Mouse (Mus musculus) retina, embryonic 14.5 days (tissue): Measurements from ENCODE around the gene Itga3.
"Not testable (repeated sequence)": the region's sequence is repeated elsewhere in the genome, so short reads cannot be mapped to it uniquely, and the experiment has no call there.

Source experiments
- DNase-seq: peaks from one replicate; pipeline ENCODE4 v3.0.0-alpha.2; 2015; ENCODE audit warnings: low spot score

Itga3 gene

DNA sequence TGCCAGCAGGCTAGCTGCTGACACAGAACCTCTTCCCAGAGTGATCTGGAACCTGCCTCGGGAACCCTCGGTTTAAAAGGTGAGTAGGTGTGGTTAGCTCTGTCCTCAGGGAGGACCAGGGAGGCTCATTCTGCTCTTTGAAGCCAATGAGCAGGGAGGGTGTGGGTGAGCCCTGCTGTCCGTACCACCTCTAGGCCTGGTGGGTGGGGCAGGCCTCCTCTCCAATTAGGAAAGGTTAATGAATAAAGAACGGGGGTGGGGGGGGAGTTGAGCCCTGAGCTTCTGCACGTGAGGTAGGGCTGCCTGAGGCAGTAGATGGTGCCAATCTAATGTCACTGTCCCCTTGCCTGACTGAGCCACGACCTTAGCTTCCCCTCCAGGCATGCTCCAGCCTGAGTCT is 43.7 kb downstream of the Itga3 start:
- DNase-seq, result no peak

GRCm38 (mm10) chr11:95027850-95028470 is 48.6 kb downstream of the Itga3 start:
- DNase-seq, result peak; percentile 55

DNA sequence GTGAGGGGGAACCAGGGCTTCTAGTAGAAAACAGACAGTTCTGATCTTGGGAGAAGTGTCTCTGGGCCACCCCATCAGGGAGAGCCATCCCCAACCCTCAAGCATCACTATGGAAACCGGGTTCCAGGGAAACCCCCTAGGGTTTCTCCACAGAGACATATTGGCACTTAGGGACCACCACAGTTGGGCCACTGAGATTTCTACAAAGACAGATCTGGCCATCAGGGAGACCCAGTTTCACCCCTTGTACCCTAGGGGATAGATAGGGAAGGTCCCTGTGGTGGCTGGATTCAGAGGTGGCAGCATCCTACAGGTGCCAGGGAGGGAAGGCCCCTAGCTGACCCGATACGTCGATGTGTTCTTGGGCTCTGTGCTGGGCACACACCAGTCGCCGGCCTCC is 49.8 kb downstream of the Itga3 start:
- no peak for DNase-seq

DNA sequence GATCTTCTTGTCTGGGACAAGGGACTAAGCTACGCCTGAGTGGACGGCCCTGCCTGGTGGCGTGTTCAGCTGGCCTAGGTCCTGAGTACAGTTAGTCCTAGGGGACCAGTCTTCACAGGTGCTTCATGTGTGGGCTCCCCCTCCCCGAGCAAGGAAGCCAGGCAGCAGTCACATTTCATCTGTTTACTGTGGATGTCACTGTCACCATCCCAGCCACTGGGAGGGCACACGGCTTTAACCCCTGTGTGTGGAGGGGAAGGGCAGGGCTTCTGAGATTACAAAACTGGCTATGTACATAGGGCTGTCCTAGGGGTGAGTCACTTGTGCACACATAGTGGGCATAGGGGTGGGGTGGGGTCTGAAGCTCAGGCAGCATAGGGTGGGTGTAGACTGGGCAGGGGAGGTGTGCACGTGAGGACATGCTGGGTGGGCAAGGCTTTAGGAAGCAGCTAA is 50.5 kb downstream of the Itga3 start:
- no peak for DNase-seq

- DNase-seq, result no peak
These were observed 51.2 kb downstream of the Itga3 start for GRCm38 (mm10) chr11:95025227-95026012.

DNA sequence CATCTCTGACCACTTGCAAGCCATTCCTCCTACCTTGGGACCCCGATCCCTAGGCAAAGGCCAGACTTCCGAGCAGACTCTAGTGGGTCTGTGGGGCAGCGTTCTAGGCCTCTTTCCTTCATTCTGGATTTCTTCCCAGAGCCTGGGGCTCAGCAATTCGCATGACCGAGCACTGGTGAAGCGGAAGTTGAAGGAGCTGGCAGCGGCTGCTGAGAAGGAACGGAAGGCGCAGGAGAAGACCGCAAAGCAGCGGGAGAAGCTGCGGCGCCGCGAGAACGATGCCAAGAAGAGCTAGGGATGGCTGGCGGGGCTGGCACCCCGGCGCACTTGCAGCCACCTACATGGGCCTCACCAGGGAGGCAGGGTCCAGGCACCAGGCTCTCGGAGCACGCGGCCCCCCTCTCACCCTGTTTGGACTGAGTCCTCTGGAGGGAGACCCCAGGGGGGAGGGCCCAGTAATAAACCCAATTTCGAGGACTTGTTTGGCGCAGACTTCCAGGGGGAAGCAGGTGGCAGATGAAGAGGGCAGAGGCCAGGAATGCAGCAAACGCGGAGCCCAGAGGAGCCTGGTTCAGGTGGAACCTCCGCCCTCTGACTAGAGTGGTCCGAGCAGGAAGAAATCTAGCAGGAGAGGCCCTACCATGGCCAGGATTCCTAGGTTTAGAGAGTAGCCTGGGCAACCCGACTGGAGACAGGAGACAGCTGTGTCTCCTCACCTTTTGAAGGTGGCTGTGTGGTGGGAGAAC is 52.0 kb downstream of the Itga3 start:
- peak; percentile 83 for DNase-seq

GRCm38 (mm10) chr11:95023481-95023880 is 53.1 kb downstream of the Itga3 start:
- DNase-seq, result no peak

DNA sequence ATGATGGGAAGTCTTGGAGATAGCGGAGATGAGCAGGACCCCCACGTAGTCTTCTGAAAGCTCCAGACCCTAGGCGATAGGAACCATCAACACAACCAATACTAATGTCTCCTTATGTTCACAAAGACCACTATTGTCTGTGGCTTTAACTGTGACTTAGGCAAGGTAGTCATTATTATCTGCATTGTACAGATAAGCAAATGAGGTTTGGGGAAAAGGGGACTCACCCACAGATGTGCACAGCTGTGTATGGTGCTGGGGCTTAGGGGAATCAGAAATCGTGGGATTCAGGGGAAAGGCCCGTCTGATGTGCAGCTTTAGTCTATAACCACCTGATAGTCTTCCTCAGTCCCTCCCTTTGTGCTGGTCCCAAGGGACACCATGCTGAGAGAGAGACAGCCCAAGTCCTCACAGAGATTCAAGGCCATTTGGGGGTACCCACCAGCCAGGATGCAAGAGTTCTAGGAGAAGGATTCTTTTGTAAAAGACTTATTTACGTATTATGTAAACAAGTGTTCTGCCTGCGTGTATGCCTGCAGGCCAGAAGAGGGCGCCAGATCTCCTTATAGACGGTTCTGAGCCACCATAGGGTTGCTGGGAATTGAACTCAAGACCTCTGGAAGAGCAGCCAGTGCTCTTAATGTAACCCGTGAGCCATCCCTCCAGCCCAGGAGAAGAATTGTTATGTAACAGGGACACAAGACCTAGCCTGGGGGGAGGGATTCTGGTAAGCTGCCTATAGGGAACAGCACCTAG is 54.2 kb downstream of the Itga3 start:
- peak; percentile 35 for DNase-seq

DNA sequence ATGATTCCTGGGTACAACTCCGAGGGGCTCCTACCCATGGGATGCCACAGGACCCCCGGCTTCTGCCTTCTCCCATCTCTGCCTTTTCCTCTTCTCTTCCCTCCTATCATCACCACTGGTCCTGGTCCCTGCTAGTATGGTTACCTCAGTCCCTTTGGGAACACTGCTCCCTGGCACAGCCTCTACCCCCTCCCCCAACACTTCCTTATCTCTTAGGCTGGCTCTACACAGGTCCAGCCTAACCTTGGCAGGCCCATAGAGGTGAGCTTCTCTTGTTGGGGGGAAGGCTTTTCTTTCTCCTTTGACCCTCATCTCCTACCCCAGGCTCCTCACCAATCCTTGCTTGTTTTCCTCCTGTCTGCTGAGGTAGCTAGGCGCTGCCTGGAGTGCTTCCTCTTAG is 61.1 kb downstream of the Itga3 start:
- no peak for DNase-seq

GRCm38 (mm10) chr11:95012487-95012886 is 64.1 kb downstream of the Itga3 start:
- no peak for DNase-seq

DNA sequence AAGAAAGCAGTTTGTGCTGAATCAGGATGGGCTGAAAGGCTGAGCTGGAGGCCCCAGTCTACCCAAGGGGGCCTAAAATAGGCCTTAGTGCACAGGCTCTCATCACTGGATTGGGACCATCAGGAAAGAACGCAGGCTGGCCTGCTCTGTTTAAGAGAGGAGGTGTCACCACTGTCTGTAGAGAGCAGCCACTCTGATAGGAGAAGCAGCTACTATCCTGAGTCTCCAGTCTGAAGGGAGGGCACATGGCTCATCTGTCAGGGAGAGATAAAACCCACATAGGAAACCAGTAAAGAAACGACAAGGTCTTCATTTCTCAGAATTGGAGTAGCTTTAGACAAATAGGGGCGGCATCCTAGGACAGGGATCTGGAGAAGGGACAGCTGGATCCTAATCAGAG is 64.5 kb downstream of the Itga3 start:
- DNase-seq, result no peak

GRCm38 (mm10) chr11:95011416-95011815 is 65.2 kb downstream of the Itga3 start:
- DNase-seq, result no peak

GRCm38 (mm10) chr11:95010841-95011403 is 65.7 kb downstream of the Itga3 start:
- not testable (repeated sequence) for DNase-seq

- peak; percentile 53 for DNase-seq
These were observed 66.4 kb downstream of the Itga3 start for GRCm38 (mm10) chr11:95010141-95010739.

DNA sequence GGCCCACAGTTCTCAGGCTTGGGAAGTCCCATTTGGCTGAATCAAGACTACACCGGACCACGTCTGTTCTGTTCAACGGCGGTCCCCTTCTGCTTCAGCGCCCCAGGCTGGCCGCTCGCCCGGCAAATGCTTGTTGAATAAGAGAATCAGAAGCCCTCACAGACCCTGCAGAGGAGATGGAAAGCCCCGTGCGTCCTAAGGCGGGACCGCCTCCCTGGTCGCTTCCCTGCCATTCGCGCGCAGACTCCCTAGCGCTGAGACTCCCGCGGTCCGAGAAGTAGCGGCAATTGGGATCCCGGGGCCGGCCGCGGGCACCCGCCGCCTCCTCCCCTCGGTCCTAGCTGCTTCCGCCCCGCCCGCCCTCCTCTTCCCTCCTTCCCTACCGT is 67.0 kb downstream of the Itga3 start, which contains the start of gene Samd14:
Gene Samd14, plus strand, starts transcription at position 251 of the 386 bp plus-strand sequence.
- peak; percentile 83 for DNase-seq

DNA sequence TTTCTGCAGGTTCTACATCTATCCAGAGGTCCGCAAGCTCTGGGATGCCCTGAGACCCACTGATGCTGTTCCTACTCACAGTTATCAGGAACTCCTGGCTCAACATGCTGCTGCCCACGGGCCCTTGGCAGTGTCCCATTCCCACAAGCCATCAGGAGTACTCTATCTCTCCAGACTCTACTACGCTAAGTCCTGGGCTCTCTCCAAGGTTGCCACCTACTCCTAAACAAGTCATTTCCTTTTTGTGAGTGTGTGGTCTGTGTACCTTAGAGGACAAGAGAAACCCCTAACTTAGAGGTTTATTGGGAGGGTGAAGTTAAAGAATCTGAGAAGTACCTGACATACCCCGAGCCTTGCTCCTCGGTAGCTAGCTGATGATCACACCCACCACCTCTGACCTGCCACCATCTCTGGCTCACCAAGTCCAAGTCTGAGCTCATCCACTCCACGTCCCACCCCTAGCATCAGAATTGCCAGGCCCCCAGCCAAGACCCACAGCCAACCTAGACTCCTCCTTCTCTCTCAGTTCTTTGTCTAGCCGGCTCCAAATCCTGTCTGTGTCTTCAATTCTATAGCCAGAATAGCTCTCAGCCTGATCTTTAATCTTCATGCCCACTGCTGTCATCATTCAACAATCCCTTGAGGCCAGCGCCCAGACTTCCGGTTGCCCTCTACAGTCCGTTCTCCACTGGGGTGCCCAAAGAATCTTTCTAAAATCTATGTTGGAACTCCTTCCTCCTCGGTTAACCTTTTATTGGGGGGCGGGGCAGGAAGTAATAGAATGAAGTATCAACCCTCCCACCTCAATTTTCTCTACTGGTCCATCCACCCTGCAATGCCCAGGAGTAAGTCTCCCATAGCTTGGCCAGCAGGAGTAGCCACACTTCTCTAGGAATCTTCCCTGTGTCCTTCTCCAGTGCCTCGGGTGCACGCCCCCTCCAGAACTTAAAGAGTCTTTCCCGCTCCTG is 67.7 kb downstream of the Itga3 start:
- DNase-seq, result peak; percentile 49

- DNase-seq, result no peak
These were observed 69.2 kb downstream of the Itga3 start for GRCm38 (mm10) chr11:95007418-95007817.

DNA sequence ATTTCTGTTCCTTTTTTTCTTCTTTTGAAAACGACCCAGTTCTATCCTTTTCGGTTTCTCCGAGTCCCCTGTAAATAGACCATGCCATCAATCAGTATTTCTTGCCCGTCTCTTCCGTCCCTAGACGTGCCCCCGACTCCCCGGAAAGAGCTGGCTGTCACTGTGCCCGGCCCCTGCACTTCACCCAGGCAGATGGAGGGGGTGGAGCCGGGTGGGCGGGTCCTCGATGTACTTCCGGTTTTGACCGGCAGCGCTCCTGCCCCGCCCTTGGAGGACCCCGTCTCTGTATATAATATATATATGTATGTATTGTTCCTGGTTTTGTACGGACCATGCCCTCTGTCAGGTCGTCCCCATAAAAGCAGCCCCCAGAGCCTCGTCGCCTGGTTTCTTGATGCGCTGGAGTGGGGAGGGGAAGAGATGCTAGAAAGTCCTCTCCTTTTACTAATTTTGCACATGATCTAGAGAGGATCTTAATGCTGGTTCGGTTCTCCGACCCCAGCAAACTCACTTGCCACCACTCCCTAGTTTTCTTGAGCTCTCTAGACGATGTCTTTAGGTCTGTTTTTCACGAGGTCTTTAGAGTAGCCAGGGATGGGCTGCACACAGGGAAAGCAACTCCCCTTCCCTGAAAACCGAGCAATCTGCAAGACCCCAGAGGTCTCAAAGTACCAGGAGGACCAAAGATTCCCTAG is 69.9 kb downstream of the Itga3 start:
- DNase-seq, result peak; percentile 87

DNA sequence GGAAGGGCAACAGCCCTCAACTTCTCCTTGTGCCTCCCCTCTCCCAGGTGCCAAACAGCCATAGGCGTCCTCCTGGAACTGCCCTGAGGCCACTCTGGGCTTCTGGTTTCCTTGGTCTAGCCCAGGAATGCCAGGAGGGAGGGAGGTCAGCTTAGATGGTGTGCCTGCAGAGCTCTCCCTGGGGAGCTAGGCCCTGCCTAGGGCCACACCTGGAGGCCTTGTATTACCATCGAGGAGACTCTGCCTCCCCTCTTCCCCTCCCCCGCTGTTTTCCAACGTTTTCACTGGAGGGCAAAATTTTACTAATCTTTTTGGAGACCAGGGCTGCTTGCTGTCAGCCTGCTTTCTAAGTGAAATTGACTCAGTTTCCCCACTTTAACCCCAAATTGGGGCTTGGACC is 70.6 kb downstream of the Itga3 start:
- DNase-seq, result no peak

GRCm38 (mm10) chr11:95004937-95005198 is 71.7 kb downstream of the Itga3 start:
- no peak for DNase-seq
